In the genomic region with DNA sequence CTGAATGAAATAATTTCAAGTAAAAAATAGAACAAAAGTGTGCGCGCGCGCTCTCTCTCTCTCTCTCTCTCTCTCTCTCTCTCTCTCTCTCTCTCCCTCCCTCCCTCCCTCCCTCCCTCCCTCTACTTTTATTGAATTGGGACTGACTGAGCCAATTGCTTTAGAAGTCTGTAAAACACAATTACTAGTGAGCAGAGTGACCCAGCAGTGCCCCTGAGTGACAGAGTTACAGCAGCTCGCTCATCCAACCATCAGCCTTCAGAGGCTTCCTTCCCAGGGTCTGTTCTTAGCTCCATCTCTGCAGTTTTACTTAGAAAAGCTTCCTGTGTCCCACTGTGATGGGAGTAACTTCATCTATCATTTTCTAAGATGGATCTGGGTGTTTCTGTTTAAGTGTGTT, we compare ENCODE assay signal across 15 mouse cellular contexts.
"Had no signal": no experiment of that assay in that cellular context is flagged by ENCODE, and none has a peak within 500 bp of the region (broad histone marks: within the 10 kb centered on the region; RNA-seq: fewer than 3 reads in every experiment).

No protein-coding gene starts in this region.

- H3K9me3 ChIP-seq: neural tube, embryonic 12.5 days; stomach, embryonic 15.5 days had no signal

- H3K4me3 ChIP-seq: neural tube, embryonic 12.5 days; stomach, embryonic 15.5 days had no signal

- H3K27me3 ChIP-seq: neural tube, embryonic 12.5 days; stomach, embryonic 15.5 days had no signal

- H3K4me2 ChIP-seq: neural tube, embryonic 12.5 days; stomach, embryonic 15.5 days had no signal

- H3K27ac ChIP-seq: neural tube, embryonic 12.5 days; stomach, embryonic 15.5 days; stomach, postnatal 0 days had no signal

- H3K4me1 ChIP-seq: stomach, embryonic 15.5 days had no signal

- H3K36me3 ChIP-seq: neural tube, embryonic 12.5 days; stomach, embryonic 15.5 days had no signal

- DNase-seq: retina, postnatal 1 day; right cerebral cortex, adult 18-20 months; right cerebral cortex, postnatal 14 days; right cerebral cortex, postnatal 25 days; right cerebral cortex, postnatal 4 days; spleen, adult 18-20 months; thymus, adult 18-20 months; thymus, adult 2 months; thymus, postnatal 14 days; thymus, postnatal 25 days; thymus, postnatal 36 days; thymus, postnatal 4 days had no signal

- H3K9ac ChIP-seq: neural tube, embryonic 12.5 days; stomach, embryonic 15.5 days had no signal
